In genomic region chr5:127708143-127708542, GRCm38 (mm10) we compare ENCODE assay signal across 21 mouse cellular contexts.
A peak's percentile ranks its signal among the peaks of the same experiment; 100 is the strongest.
DNase-seq lines count a peak whose midpoint lies in the region; TF ChIP-seq lines count a peak whose summit lies in the region.
"Had no signal": no experiment of that assay in that cellular context is flagged by ENCODE, and none has a peak within 500 bp of the region (broad histone marks: within the 10 kb centered on the region; RNA-seq: fewer than 3 reads in every experiment).

No protein-coding gene starts in this region.

- no peak overlapping the region for H3K4me3 ChIP-seq in layer of hippocampus, adult 2 months
- H3K4me3 ChIP-seq in testis, adult 2 months (ENCODE audit: control insufficient read depth, low read depth, low read length): no peak overlapping the region
- H3K4me3 ChIP-seq: forebrain, embryonic 13.5 days; megakaryocyte, embryonic 14.5 days; midbrain, embryonic 15.5 days; neural tube, embryonic 15.5 days had no signal

- H3K4me1 ChIP-seq in testis, adult 2 months (ENCODE audit: control insufficient read depth, insufficient read depth, low read length): peaks cover 8% of the 10 kb centered on the region
- H3K4me1 ChIP-seq: megakaryocyte, embryonic 14.5 days; midbrain, embryonic 15.5 days; neural tube, embryonic 15.5 days had no signal

- peak; percentile 73 for TF ChIP-seq CTCF in layer of hippocampus, adult 2 months (conservative IDR thresholded peaks at IDR 0.05)
- TF ChIP-seq CTCF in testis, adult 2 months (IDR thresholded peaks at IDR 0.05; ENCODE audit: control insufficient read depth, insufficient read depth, insufficient replicate concordance, low read depth, low read length): peak; percentile 16; the same call in 1 of the 2 replicates
- peak; percentile 40; the same call in 1 of the 2 replicates for TF ChIP-seq CTCF in brain, embryonic 14.5 days (IDR thresholded peaks at IDR 0.05; ENCODE audit: borderline replicate concordance, extremely low read depth, insufficient read depth, insufficient read length)

- H3K27ac ChIP-seq in layer of hippocampus, adult 2 months: no peak overlapping the region
- H3K27ac ChIP-seq in testis, adult 2 months (ENCODE audit: control insufficient read depth, insufficient read depth, low read depth, low read length): no peak overlapping the region
- H3K27ac ChIP-seq: forebrain, embryonic 13.5 days; midbrain, embryonic 15.5 days; neural tube, embryonic 15.5 days had no signal

- TF ChIP-seq POLR2A in testis, adult 2 months (IDR thresholded peaks at IDR 0.05; ENCODE audit: control insufficient read depth, low read depth, low read length): no peak
- no peak for TF ChIP-seq POLR2A in brain, embryonic 14.5 days (IDR thresholded peaks at IDR 0.05; ENCODE audit: borderline replicate concordance, extremely low read depth, insufficient read depth, insufficient read length, poor library complexity, severe bottlenecking)

- DNase-seq in layer of hippocampus, adult 2 months (ENCODE audit: low spot score in 2 of 2): peak in 1 of 2 experiments; percentile 10
- DNase-seq in layer of hippocampus, postnatal 36 days: no peak
- DNase-seq in testis, postnatal 14 days (ENCODE audit: low spot score): no peak
- no peak for DNase-seq in brain, embryonic 14.5 days (ENCODE audit: low read depth)
- no peak for DNase-seq in urinary bladder, postnatal 14 days (ENCODE audit: low spot score)
- no peak for DNase-seq in heart, postnatal 4 days
- DNase-seq: adrenal gland, postnatal 25 days; cerebellum, adult 18-20 months; cerebellum, postnatal 25 days; gastrocnemius, postnatal 25 days; kidney, adult 2 months; kidney, postnatal 10 days; left cerebral cortex, postnatal 4 days; lung, adult 18-20 months; lung, postnatal 14 days had no signal

- no peaks in the 10 kb centered on the region for H3K27me3 ChIP-seq in testis, adult 2 months (ENCODE audit: control insufficient read depth, insufficient read depth, low read length)
- H3K27me3 ChIP-seq: forebrain, embryonic 13.5 days; megakaryocyte, embryonic 14.5 days; midbrain, embryonic 15.5 days; neural tube, embryonic 15.5 days had no signal

- no peaks in the 10 kb centered on the region for H3K36me3 ChIP-seq in testis, adult 2 months (ENCODE audit: control insufficient read depth, insufficient read depth, low read length)
- H3K36me3 ChIP-seq: G1E; midbrain, embryonic 15.5 days; neural tube, embryonic 15.5 days had no signal

Comparison
In these comparisons a context has a peak if more than half of its experiments do, and no peak if none do; other contexts are left out.
1. CTCF ChIP-seq: peak in every context shown above with its lines; median percentile 73 in layer of hippocampus, adult 2 months; 40 in brain, embryonic 14.5 days; 16 in testis, adult 2 months.